Mouse (Mus musculus): Measurements from ENCODE around the gene Sap30l.
"Not testable (repeated sequence)": the region's sequence is repeated elsewhere in the genome, so short reads cannot be mapped to it uniquely, and the experiment has no call there.

Gene Sap30l

GRCm38 (mm10) chr11:57800266-57800951 is 1.0 kb upstream of the Sap30l start:
- DNase-seq (ENCODE audit: low spot score): no peak

- peak; percentile 59 for DNase-seq (ENCODE audit: low spot score)
Measured at GRCm38 (mm10) chr11:57801766-57802510, 501 bp downstream of the Sap30l start.

- DNase-seq (ENCODE audit: low spot score): peak; percentile 42
Measured at GRCm38 (mm10) chr11:57802511-57802870, 1.1 kb downstream of the Sap30l start.

DNA sequence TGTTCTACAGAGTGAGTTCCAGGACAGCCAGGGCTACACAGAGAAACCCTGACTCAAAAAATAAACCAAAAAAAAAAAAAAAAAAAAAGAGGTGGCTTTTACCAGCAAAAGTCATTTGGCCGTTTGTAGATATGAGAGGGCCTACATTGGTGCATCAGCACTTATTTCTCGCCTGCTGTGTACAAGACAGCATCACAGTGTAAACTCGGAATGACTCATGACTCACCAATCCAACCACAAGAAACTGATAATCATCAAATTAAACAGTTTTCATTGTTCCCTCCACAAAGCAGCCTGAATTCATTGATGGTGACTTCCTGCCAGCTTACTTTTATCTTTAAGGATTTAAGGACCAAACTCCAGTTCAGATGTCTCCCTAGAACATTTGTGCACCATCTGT is 3.6 kb downstream of the Sap30l start:
- no peak for DNase-seq (ENCODE audit: low spot score)

DNA sequence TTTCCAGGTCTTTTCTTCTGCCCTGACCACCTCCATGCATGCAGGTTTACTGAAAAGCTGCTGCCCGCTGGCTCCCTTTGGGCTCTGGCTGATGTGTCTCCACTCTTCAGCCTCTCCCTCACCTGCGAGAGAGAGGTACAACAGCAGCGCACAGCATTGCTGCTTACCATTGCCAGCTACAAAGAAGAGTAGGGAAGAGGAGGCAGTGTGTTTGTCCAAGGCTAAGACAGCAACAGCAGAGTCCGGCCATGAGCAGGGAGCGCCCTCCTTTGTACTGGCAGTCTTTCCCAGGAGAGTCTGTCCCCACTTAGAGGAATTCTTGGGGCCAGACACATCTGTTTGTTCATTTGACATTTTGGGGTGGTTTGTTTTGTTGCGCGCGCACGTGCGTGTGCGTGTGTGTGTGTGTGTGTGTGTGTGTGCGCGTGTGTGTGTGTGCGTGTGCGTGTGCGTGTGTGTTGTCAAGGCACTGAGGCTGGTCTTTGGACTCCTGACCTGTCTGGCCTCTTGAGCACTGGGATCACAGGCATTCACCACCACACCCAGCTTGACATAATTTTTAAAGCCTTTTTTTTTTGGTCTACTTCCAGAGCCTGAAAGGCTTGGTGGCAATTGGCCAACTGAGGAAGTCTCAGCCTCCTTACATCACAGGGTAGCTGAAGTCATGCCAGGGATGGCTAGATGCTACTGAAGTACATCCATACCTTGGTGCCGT is 7.7 kb downstream of the Sap30l start:
- no peak for DNase-seq (ENCODE audit: low spot score)

GRCm38 (mm10) chr11:57809732-57810098 is 8.3 kb downstream of the Sap30l start:
- DNase-seq (ENCODE audit: low spot score): no peak

- DNase-seq (ENCODE audit: low spot score): no peak
Measured at GRCm38 (mm10) chr11:57811006-57811405, 9.6 kb downstream of the Sap30l start.

- no peak for DNase-seq (ENCODE audit: low spot score)
Measured at GRCm38 (mm10) chr11:57812212-57812611, 10.8 kb downstream of the Sap30l start.

GRCm38 (mm10) chr11:57813641-57814040 is 12.2 kb downstream of the Sap30l start:
- DNase-seq (ENCODE audit: low spot score): no peak

DNA sequence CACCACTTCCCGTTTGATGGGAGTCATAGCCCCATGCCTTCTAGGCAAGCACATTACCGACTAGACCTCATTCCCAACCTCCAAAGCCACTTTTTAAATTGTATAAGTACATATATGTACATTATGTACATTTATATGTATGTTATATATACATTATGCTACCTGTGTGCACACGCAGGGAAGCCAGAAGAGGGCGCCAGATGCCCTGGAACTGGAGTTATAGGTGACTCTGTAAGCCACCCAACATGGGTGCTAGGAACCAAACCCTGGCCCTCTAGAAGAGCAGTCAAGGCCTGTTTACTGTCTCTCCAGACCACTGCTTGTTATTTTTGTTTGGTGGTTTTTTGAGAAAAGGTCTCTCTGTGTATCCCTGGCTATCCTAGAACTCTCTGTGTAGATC is 16.8 kb downstream of the Sap30l start:
- no peak for DNase-seq (ENCODE audit: low spot score)

- DNase-seq (ENCODE audit: low spot score): peak; percentile 89
Measured at GRCm38 (mm10) chr11:57819999-57820581, 18.7 kb downstream of the Sap30l start.

DNA sequence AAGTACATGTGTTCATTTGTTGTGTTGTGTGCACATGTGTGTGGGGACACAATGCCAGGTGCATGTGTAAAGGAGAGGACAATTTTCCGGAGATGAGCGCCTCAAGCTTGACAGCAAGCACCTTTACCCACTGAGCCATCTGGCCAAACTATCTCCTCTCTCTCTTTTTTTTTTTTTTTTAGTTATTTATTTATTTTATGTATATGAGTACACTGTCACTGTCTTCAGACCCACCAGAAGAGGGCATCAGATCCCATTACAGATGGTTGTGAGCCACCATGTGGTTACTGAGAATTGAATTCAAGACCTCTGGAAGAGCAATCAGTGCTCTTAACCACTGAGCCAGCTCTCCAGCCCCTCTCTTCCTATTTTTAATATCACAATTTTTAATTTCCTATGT is 21.7 kb downstream of the Sap30l start:
- not testable (repeated sequence) for DNase-seq (ENCODE audit: low spot score)

DNA sequence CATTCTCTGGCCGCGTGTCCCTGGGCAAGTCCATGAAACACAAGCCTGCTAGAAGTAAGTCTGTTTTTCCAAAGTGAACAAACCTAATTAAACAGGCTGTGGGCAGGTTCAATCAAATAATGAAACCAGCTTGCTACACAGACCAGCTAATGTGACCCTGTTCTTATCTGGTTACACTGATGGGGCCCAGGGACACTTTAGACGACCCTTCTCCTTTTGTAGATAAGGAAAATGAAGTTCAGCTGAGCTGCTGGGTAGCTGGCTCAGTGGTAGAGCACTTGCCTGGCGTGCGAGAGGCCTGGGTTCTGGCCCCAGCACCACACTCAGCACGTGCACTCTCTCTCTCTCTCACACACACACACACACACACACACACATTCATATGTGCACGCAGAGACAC is 22.3 kb downstream of the Sap30l start:
- no peak for DNase-seq (ENCODE audit: low spot score)

DNA sequence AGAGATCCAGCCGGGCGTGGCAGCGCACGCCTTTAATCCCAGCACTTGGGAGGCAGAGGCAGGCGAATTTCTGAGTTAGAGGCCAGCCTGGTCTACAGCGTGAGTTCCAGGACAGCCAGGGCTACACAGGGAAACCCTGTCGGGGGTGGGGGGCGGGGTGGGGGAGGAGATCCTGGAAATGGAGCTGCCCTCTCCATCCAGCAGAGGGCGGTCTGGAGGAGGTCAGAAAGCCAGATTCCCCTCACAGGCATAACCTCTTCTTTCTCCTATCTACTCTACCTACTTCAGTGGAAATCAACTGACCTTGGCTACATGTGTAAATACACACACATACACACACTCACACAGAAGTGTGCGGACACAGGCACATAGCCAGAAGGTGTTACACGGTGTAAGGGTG is 23.8 kb downstream of the Sap30l start:
- DNase-seq (ENCODE audit: low spot score): not testable (repeated sequence)

DNA sequence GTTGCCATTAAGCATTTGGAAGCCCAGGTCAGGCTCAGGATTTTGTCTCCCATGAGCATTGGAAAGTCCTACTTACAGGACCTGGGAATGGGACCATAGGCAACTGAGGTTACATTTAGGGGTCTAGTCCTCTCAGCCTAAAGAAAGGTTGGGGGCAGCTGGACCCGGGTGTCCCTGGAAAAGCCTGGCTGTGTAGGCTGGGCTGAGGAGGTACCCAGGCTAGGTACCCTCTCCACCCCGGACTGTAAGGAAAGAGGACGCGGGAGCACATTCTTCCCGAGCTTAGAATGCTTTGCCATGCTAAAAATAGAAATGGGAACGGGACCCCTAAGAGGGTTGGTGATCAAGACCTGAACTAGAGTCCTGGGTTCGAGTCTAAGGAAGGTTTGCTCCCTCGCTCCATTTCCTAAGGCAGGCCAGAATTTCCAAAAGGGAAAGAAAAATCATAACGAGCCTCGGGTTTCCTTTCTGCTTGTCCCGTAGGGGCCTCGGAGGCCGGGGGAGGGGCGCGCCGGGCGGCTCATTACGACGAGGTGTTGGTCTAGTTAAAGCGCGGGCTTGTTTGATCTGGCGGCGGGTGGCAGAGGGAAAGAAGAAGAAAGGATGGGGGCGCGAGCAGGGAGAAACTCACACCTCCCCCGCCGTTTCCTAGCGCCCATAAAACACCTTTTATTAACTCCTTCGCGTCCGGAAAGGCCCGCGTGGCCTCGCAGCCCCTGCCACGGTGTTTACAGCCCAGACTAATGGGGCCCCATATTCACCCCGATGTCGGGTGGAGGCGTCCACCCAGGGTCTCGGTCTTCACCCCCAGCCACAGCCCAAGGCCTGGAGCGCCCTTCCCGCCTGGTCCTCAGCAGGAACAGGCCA is 25.8 kb downstream of the Sap30l start:
- no peak for DNase-seq (ENCODE audit: low spot score)

DNA sequence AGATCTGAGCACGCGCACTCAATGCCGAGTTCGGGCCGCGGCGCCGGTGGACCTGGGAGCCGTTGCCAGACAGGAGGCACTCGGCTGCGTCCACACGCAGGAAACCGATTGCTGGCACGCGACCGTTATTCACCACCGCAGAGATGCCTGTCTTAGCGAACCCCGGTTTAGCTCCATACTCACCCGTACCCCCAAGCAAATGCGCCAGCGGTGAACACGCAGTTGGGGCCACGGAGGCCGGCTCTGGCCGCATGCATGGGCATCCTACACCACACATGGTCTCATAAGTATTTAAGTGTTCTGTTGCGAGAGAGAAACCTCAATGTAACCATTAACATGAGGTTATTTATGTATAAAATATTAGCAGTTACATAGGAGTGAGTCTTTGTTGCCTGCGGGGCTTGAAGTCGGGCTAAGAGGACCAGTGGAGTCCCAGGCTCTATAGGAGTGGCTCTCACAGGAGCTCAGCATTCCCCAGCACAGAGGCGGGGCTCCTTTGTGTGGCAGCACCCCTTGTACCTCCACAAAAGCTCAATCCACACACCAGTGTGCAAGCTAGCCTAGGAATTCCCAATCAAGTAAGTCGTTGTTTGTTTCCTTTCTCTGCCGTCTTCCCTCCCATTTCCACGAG is 26.6 kb downstream of the Sap30l start:
- no peak for DNase-seq (ENCODE audit: low spot score)

GRCm38 (mm10) chr11:57828955-57829870 is 27.8 kb downstream of the Sap30l start:
- DNase-seq (ENCODE audit: low spot score): peak; percentile 42

GRCm38 (mm10) chr11:57829871-57830775 is 28.7 kb downstream of the Sap30l start:
- peak; percentile 7 for DNase-seq (ENCODE audit: low spot score)

DNA sequence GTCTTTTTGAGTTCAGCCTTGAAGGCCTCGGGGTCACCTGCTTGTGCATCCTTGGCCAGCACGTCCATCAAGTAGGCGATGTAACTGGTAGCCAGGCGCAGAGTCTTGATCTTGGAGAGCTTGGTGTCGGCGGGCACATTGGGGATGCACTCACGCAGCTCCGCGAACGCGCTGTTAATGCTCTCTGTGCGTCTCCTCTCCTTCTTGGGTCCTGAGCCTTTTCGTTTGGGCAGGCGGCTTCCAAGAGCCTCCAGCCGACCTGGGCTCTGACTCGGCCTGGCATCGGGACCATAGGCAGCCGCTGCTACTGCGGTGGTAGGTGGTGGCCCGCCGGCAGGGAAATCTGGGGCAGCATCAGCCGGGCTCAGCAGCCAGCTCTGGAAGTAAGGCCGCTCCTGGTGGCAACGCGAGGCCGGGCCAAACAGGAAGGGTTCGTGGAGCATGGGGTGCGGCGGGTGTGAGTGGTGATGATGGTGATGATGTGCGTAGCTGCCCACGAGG is 29.9 kb downstream of the Sap30l start:
- DNase-seq (ENCODE audit: low spot score): peak; percentile 30

All from retina, embryonic 14.5 days (tissue).